Mouse (Mus musculus): ENCODE data around the gene Sp8. TPM values are rescaled to one million over a fixed set of nuclear protein-coding genes. Genes with fewer than 3 reads are reported as not detected.

The Sp8 gene
- total RNA-seq, 2 experiments from 2014 or later: not detected

DNA sequence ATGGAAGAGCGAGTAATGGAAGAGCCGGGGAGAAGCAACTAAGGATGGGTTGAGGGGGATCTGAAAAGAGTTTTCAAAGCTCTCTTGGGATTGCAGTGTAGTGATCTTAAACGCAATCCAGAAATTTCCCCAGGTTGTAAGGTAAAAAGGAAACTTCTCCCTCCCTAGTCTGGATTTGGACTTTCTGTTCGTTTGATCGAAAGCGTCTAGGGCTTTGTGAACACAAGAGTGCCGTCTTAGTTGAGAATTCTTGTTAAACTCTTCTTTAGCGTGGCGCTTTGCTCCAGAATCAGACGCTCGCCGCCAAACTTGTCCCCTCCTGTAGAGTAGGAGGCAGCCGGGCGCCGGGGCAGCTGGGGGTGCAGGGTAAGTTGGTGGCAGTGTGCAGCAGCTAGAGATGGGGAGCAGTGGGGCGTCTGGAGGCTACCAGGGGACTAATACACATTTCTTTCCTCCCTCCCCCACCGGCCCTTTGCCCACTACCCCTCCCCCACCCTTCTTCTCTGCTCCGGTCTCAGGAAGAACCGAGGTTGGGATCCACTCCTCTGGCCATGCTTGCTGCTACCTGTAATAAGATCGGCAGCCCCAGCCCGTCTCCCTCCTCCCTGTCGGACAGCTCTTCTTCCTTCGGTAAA lies 1.8 kb downstream of the Sp8 start:
- intact Hi-C loops (cut with DNase I): no loop called here
- DNase-seq: no peak

DNA sequence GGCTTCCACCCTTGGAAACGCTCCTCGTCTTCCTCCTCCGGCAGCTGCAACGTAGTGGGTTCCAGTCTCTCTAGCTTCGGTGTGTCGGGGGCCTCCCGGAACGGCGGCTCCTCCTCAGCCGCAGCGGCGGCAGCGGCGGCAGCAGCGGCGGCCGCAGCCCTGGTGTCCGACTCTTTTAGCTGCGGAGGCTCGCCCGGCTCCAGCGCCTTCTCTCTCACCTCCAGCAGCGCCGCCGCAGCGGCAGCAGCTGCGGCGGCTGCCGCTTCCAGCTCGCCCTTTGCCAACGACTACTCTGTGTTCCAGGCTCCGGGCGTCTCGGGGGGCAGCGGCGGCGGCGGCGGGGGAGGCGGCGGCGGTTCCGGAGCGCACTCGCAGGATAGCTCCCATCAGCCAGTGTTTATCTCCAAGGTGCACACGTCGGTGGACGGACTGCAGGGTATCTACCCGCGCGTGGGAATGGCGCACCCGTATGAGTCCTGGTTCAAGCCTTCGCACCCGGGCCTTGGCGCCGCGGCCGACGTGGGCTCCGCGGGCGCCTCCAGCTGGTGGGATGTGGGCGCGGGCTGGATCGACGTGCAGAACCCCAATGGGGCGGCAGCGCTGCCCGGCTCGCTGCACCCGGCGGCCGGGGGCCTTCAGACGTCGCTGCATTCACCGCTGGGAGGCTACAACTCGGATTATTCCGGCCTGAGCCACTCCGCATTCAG lies 2.5 kb downstream of the Sp8 start:
- intact Hi-C loops (cut with DNase I): no loop called here

DNA sequence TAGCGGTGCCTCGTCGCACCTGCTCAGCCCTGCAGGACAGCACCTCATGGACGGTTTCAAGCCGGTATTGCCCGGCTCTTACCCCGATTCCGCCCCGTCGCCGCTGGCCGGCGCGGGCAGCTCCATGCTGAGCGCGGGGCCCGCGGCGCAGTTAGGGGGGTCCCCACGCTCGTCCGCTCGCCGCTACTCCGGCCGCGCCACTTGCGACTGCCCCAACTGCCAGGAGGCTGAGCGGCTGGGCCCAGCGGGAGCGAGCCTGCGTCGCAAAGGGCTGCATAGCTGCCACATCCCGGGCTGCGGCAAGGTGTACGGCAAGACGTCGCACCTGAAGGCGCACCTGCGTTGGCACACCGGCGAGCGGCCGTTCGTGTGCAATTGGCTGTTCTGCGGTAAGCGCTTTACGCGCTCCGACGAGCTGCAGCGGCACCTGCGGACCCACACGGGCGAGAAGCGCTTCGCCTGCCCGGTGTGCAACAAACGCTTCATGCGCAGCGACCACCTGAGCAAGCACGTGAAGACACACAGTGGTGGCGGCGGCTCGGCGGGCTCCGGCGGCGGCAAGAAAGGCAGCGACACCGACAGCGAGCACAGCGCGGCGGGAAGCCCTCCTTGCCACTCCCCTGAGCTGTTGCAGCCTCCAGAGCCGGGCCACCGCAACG lies 3.2 kb downstream of the Sp8 start:
- no peak for DNase-seq
- intact Hi-C loops (cut with DNase I): no loop called here

More for the DNA sequence above, 2.5 kb downstream of the Sp8 start:
- DNase-seq: no peak

DNA sequence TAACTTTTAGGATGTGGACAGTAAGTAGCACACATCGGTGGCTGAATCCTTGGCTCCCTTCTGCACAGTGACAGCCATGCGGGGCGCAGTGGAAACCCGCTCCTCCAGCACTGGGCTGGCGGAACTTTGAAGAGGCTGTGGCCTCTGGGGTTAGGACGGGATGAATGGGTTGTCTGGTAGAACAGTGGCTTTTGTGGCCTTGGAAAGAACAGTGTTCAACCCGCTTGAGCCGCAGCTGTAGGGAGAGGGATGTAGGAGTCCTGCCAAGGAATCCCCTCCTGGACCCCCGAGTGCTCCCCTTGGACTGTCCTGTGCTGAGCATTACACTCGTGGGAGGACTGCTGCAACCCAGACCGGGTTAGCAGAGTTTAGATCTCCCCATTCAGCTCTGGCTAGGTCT lies 3.9 kb downstream of the Sp8 start:
- intact Hi-C loops (cut with DNase I): loop anchor here (5.0 to 10.0 kb wide), 3 partner anchors 548 to 1465 kb away; partner anchors contain the start of genes Dnah11 and Sp4
- no peak for DNase-seq

DNA sequence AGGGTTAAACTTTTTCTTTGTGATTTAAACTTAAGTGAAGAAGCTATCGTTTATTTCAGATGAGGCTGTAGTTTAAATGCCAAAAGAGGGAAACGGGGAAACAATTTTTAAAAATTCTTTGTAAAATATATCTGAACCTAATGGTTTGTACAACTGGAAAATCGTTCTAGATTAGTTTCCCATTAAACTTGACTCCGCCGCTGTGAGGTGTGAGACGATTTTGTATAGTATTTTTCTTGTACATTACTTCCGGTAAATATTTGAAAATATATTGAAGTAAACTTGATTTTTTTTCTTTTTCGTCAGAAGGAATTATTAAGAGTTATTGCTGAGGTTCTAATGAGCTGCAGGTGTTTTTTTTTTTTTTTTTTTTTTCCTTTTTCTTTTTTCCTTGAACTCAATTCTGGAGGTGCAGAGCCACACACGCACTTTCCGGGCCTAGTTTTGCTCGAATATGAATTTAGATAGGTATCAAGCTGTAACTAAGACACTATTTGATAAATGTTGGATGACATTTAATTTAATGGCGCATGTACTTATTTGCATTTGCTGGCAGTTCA lies 4.8 kb downstream of the Sp8 start:
- intact Hi-C loops (cut with DNase I): loop anchor here (5.0 to 10.0 kb wide), 3 partner anchors 549 to 1466 kb away; partner anchors contain the start of genes Dnah11 and Sp4

DNA sequence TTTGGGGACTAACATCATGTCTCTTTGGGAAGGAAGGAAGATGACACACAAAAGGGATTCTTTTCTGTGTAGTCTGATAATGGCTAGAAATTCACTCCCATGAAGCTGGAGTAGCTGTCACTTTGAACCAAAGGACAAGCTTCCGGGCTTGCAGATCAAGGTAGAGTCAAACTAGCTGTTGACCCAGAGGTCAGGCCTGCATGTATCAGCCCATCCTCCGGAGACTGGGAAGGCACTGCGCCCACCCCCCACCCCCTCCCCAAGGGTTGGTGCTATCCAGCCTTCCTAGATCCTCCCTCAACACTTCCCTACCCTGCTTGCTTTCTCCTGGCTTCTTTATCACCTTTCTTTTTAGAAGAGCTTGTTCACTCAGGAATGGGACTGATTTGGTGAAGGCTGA lies 7.2 kb downstream of the Sp8 start:
- no peak for DNase-seq
- intact Hi-C loops (cut with DNase I): loop anchor here (2.0 to 10.0 kb wide), 4 partner anchors 17 to 1469 kb away; partner anchors contain the start of genes Dnah11 and Sp4

More for the DNA sequence above, 4.8 kb downstream of the Sp8 start:
- DNase-seq: no peak

DNA sequence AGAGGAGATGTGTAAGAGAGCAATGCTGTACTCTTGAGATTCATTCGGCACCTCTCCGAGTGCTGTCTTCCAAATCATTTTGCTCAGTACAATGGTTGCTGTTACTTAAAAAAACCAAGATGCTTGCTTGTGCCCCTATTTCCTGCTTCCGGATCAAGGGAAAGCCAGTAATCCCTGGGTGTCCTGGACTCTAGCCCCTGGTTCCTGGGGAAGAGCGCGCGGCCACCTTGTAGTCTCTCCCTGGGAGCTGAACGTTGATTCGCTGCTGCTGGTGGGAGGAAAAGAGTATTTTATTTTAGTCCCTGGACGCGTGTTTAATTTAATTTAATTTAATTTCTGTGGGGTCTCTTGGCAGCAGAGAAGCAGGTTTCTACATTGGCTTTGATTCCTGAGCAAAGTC lies 8.3 kb downstream of the Sp8 start:
- intact Hi-C loops (cut with DNase I): loop anchor here (5.0 to 10.0 kb wide), 3 partner anchors 552 to 1470 kb away; partner anchors contain the start of genes Dnah11 and Sp4

DNA sequence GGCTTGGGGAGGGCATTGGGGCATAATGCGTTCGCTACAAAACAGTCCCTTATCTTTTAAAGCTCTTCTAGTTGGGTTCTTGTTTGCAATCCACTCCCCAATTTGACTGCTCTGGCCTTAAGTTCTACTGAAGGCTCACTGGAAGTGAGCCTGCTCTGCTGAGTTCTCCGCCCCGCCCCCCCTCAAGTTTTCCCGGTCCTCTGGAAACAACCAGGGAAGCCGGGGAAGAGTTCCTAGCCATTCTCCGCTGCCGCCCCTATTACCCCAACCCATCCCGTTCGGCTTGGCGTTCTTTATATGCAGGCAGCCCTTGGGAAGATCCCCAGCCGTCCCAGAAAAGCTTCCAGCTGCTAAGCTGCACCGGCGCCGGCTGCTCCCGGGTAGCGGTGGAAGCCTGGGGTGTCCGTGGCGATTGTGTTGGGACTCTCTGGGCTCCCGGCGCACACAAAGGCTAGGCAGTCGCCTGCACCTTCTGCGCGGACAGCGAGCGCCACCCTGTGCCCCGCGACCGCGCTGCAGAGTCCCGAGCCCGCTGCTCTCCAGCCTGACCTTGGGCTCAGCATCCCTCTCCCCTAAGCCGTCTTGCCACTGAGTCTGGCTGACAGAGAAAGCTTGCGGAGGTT lies 8.8 kb downstream of the Sp8 start:
- peak; percentile 72 to 76 for DNase-seq
- intact Hi-C loops (cut with DNase I): loop anchor here (1.0 to 10.0 kb wide), 6 partner anchors 398 to 1470 kb away; partner anchors contain the start of genes Dnah11 and Sp4

More for the DNA sequence above, 8.3 kb downstream of the Sp8 start:
- DNase-seq: no peak

DNA sequence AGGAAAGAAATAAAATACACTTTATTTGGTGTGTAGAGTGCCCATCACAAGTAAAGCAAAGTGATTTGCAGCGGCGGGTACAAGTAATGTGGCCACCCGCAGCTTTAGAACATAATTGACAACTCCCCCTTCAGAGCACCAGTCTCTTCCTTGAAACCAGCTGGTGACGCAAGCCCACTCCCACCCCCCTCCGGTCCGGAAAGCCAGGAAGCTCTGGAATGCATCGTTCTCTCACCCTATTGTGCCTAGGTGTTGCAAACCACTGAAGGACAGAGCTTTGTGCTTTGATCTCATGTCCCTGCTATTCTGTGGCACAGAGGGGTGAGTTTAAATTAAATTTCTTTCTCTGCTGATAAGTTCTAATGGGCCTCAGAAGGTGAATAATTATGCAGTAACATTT lies 10.0 kb downstream of the Sp8 start:
- intact Hi-C loops (cut with DNase I): loop anchor here (10.0 kb wide), 2 partner anchors 661 to 1471 kb away; partner anchors contain the start of gene Dnah11
- DNase-seq: no peak

DNA sequence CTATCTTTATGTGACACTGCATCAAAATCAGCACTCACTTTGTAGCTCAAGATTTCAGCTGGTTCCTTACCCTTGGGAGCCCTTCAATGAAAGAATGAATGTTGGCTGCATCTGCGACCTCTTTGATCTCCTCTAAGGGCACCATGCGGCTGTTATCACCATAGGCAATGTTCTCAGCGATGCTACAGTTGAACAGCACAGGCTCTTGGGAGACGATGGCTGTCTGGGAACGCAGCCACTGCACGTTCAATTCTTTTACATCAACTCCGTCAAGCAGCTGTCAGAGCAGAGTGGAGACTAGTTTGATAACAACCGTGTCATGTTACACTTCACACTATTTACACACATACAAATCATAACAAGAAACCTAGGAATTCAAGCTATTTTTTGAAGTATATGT lies 26.5 kb downstream of the Sp8 start:
- DNase-seq: no peak
- intact Hi-C loops (cut with DNase I): no loop called here

DNA sequence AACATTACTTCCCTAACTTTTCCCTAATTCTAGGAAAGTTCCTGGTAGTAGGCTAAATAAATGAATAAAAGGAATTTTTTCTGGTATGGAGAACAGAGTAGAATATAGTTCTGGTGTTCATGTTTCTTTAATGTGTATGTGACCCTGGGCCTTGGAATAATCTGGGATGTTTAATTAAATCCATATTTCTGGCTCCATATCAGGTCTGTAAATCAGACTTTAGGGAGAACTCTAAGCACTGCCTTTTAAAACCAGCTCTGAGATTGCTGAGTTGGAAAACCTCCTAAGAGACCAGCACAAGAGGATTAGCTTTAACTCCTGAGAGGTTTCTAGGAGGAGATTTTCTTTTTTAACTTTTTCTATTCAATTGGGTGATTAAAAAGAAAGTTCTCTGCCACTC lies 36.7 kb downstream of the Sp8 start:
- intact Hi-C loops (cut with DNase I): no loop called here
- DNase-seq: no peak

DNA sequence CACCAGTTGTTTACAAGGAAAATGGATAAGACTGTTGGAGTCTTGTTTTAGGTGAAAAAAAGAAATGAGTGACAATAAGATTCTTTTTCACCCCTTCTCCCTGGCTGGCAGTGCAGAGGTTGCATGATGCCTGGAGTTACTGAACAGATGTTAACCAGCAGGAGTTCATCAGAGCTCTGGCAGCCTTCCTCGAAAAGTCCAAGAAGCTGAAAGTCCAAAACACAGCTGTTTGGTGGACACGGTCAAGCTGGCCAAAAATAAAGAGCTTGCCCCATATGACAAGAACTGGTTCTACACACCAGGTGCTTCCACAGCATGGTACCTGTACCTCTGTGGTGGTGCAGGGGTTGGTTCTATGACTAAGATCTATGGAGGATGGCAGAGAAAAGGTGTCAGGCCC lies 41.8 kb downstream of the Sp8 start:
- DNase-seq: peak; percentile 74 to 76

More for the DNA sequence above, 41.8 kb downstream of the Sp8 start:
- intact Hi-C loops (cut with DNase I): no loop called here

Other genes starting within 250 kb of the Sp8 start
- gene Abcb5, start 120.1 kb downstream of the Sp8 start, total RNA-seq (2021): not detected